Mouse (Mus musculus): ENCODE measurements around the gene Gucy1a1.

- TF ChIP-seq POLR2A (IDR thresholded peaks at IDR 0.05; ENCODE audit: low read depth, low read length): no peak
- TF ChIP-seq CTCF (IDR thresholded peaks at IDR 0.05; ENCODE audit: borderline replicate concordance, insufficient read depth, low read length): no peak
These were observed 71.8 kb downstream of the Gucy1a1 start for GRCm38 (mm10) chr3:82073741-82074181.

All from embryonic fibroblast, embryonic 13.5 days (primary cell).